Mouse (Mus musculus): ENCODE measurements around the gene Mapk14.

The Mapk14 gene

GRCm38 (mm10) chr17:28781290-28782045 lies 90.3 kb downstream of the Mapk14 start:
- no peak for ATAC-seq (ENCODE audit: low TSS enrichment)

- ATAC-seq (ENCODE audit: low TSS enrichment): no peak
These were observed 93.9 kb downstream of the Mapk14 start for GRCm38 (mm10) chr17:28785036-28785435.

- ATAC-seq (ENCODE audit: low TSS enrichment): no peak
These were observed 96.4 kb downstream of the Mapk14 start for GRCm38 (mm10) chr17:28787507-28787906.

GRCm38 (mm10) chr17:28797031-28797430 lies 105.9 kb downstream of the Mapk14 start:
- no peak for ATAC-seq (ENCODE audit: low TSS enrichment)

All from frontal cortex, adult (tissue).